Mouse (Mus musculus) midbrain, embryonic 16.5 days (tissue): ENCODE measurements at regions not wholly inside any gene's neighbourhood (a gene's known extent, or its start where the extent isn't known, plus 50 kb on each side); places are given as distances from the start of the nearest gene placed in this dataset.

Experiments
- ATAC-seq: fragments of 200-750 bp; cut with Nextera tagmentation; 2 replicates; pipeline ENCODE4 v1.8.0; 2017; ENCODE audit warnings: moderate TSS enrichment
- H3K27ac ChIP-seq: fragments of 300-500 bp; sonication (generic); 2 replicates; pipeline ENCODE4 v1.5.1; 2014; ENCODE audit warnings: mild to moderate bottlenecking, low read length, mixed read lengths
- H3K27me3 ChIP-seq: fragments of 300-500 bp; sonication (generic); 2 replicates; pipeline ENCODE4 v1.6.1; 2014; ENCODE audit warnings: low read depth, low read length, mixed read lengths; ENCODE audit not compliant: control insufficient read depth, insufficient read depth
- H3K36me3 ChIP-seq: fragments of 300-500 bp; sonication (generic); 2 replicates; pipeline ENCODE4 v1.6.1; 2014; ENCODE audit warnings: mild to moderate bottlenecking, low read length, moderate library complexity, mixed read lengths; ENCODE audit not compliant: control insufficient read depth, insufficient read depth
- H3K4me1 ChIP-seq: fragments of 300-500 bp; sonication (generic); 2 replicates; pipeline ENCODE4 v1.6.1; 2014; ENCODE audit warnings: mild to moderate bottlenecking, low read length, mixed read lengths; ENCODE audit not compliant: control insufficient read depth, insufficient read depth
- H3K4me2 ChIP-seq: fragments of 300-500 bp; sonication (generic); 2 replicates; pipeline ENCODE4 v1.6.1; 2014; ENCODE audit warnings: mild to moderate bottlenecking, low read length, mixed read lengths
- H3K4me3 ChIP-seq: fragments of 300-500 bp; sonication (generic); 2 replicates; pipeline ENCODE4 v1.5.1; 2014; ENCODE audit warnings: low read depth, mild to moderate bottlenecking, low read length, moderate library complexity, mixed read lengths
- H3K9ac ChIP-seq: fragments of 300-500 bp; sonication (generic); 2 replicates; pipeline ENCODE4 v1.6.1; 2014; ENCODE audit warnings: low read depth, low read length, mixed read lengths
- H3K9me3 ChIP-seq: fragments of 300-500 bp; sonication (generic); replicated peaks from 2 replicates; pipeline ENCODE4 v1.6.1; 2014; ENCODE audit warnings: mild to moderate bottlenecking, low read length, mixed read lengths; ENCODE audit not compliant: control insufficient read depth, poor library complexity, severe bottlenecking
- WGBS: fragments of 180-500 bp; shearing (Covaris S2); extraction: QIAGEN DNeasy Blood & Tissue Kit; methylation state at CpG from one replicate; pipeline ENCODE4 v1.1.7; 2014; 5-methylcytosine and 5-hydroxymethylcytosine counted together

DNA sequence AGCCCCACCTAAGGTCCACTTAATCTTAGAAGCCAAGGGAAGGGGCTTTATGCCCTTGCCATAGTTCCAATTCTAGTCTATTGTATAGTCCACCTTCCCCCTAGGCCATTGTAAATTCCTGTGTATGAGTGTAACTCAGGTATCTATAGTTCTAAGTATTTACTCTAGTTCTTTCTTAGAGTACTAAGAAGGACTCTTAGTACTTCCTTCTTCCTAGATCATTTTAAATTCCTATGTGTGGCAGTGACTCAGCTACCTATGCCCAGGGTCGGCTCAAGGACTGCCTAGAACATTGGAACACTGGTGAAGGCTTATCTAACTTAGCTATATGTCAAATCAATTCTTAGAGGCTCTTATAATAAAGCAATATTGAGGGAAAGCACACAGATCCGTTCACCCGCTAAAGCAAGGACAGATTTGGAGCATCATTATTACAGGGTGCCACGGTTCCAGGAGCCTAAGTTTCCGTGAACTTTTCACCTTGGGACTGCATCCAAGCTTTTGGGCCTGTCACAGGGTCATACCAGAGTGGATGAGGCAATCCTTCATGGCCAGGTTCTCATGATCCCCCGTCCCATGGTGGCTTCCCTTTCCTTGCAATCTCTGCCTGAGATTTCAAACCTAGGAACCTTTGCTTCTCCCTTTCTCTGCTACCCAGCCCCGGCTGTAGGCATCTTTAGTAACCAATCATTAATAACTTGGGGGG is 169.5 kb downstream of the 1190002N15Rik start:
- Histone ChIP-seq H3K36me3 (no peaks in the 10 kb centered on the region), H3K27ac (no peak overlapping the region), H3K4me2 (no peak overlapping the region), H3K4me3 (no peak overlapping the region), H3K9me3 (no peaks in the 10 kb centered on the region), H3K27me3 (no peaks in the 10 kb centered on the region), H3K9ac (no peak overlapping the region), H3K4me1 (no peaks in the 10 kb centered on the region)
- WGBS = 88% methylated on average over 7 of the region's 7 CpGs
- no peak for ATAC-seq

GRCm38 (mm10) chr9:94361877-94362697 is 175.8 kb downstream of the 1190002N15Rik start:
- no peak for ATAC-seq
- Histone ChIP-seq H3K4me1 (peaks cover 3% of the 10 kb centered on the region; the same call in 1 of the 2 replicates), H3K4me3 (no peak overlapping the region), H3K27ac (no peak overlapping the region), H3K27me3 (no peaks in the 10 kb centered on the region), H3K9me3 (no peaks in the 10 kb centered on the region), H3K9ac (no peak overlapping the region), H3K4me2 (no peak overlapping the region), H3K36me3 (no peaks in the 10 kb centered on the region)
- WGBS = 33% methylated on average over 7 of the region's 7 CpGs

- H3K4me1 ChIP-seq = peaks cover 3% of the 10 kb centered on the region; the same call in 1 of the 2 replicates
- H3K4me3 ChIP-seq = no peak overlapping the region
- no peak overlapping the region for H3K27ac ChIP-seq
- H3K4me2 ChIP-seq = no peak overlapping the region
- no peaks in the 10 kb centered on the region for H3K9me3 ChIP-seq
- no peak for ATAC-seq
- no peak overlapping the region for H3K9ac ChIP-seq
- no peaks in the 10 kb centered on the region for H3K27me3 ChIP-seq
- no peaks in the 10 kb centered on the region for H3K36me3 ChIP-seq
- WGBS = 95% methylated on average over 2 of the region's 2 CpGs
These were observed 176.9 kb downstream of the 1190002N15Rik start for GRCm38 (mm10) chr9:94361011-94361410.

DNA sequence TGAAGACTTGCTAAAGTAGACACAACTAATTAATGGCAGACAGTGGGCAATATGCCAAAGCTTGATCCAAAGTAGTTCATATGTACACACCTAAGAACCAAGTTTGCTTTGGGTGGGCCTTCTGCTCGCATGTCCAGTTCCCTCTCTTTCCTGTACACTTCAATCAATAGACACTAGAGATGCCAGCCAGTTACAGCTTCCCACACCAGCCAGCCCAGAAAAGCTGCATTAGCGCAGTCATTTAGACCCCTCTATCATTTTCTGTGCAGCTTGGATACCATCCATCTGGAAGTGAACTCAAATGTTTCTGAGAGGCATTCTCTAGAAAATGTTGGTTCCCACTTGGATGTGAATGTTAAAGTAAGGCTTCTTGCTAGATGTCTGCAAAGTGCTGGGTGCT is 179.7 kb downstream of the 1190002N15Rik start:
- Histone ChIP-seq H3K27ac (no peak overlapping the region), H3K4me2 (no peak overlapping the region), H3K4me1 (peaks cover 3% of the 10 kb centered on the region; the same call in 1 of the 2 replicates), H3K9ac (no peak overlapping the region), H3K4me3 (no peak overlapping the region), H3K9me3 (no peaks in the 10 kb centered on the region), H3K36me3 (no peaks in the 10 kb centered on the region), H3K27me3 (no peaks in the 10 kb centered on the region)
- WGBS = 80% methylated on average over 2 of the region's 2 CpGs
- no peak for ATAC-seq

DNA sequence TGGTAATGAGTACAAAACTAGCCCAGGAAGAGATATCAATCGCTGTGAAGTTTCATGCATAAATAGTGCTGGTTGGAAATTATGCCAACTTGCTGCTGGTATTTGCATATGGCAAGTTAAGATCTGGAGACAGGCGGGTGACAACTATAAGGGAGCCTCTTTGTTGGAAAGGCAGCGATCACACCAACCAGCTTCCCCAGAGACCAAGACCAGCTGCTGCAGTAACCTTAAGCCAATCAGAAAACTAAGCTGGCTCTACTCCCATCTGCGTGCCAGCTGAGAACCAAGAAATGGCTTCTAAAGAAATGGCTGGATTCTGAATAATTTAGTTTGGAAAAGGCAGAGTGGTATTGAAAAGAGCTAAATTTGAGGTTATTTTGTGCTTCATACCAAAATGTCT is 195.9 kb downstream of the 1190002N15Rik start:
- peak; percentile 42; the same call in 1 of the 2 replicates for ATAC-seq
- H3K27ac ChIP-seq = no peak overlapping the region
- H3K9ac ChIP-seq = no peak overlapping the region
- H3K9me3 ChIP-seq = no peaks in the 10 kb centered on the region
- WGBS = 38% methylated on average over 4 of the region's 4 CpGs
- H3K4me3 ChIP-seq = no peak overlapping the region
- no peaks in the 10 kb centered on the region for H3K36me3 ChIP-seq
- H3K27me3 ChIP-seq = no peaks in the 10 kb centered on the region
- no peaks in the 10 kb centered on the region for H3K4me1 ChIP-seq
- no peak overlapping the region for H3K4me2 ChIP-seq

DNA sequence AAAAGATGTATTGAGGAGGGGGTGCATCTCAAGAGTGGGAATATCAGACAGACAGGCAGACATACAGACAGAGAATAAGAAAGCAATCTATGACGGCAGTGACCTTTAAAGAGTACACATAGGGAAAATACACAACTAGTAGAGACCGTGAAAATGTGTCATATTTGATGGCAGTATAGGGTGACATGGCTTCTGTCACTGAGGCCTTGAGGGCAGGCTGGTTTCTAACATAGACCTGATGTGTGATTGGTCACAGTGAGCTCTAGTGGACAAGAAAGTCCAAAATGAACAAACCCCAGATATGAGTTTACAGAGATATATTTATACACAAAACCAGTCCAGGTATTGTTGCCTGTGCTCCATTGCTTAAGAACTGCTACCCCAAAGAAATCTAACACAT is 196.3 kb downstream of the 1190002N15Rik start:
- Histone ChIP-seq H3K9ac (no peak overlapping the region), H3K27ac (no peak overlapping the region), H3K9me3 (no peaks in the 10 kb centered on the region), H3K27me3 (no peaks in the 10 kb centered on the region), H3K4me2 (no peak overlapping the region), H3K4me3 (no peak overlapping the region), H3K36me3 (no peaks in the 10 kb centered on the region), H3K4me1 (no peaks in the 10 kb centered on the region)
- WGBS = 86% methylated on average over 2 of the region's 2 CpGs
- no peak for ATAC-seq

DNA sequence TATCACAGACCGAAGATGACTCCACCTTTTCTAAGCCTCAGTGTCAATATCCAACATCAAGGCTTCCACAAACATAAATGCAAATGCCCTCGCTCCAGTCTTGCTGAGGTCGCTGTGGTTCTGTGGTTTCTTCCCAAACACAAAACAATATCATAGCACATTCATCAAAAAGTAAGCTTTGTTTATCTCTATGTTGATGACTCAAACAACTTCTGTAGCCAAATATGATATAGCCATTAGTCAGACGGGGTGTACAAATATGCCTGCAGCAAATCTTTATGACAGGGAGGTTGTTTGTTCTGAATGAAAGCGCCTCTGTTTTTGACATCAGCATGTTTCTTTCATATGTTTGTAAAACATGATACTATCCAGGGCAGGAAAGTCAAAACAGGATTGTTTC is 204.4 kb downstream of the 1190002N15Rik start:
- H3K9me3 ChIP-seq = no peaks in the 10 kb centered on the region
- no peak overlapping the region for H3K27ac ChIP-seq
- H3K27me3 ChIP-seq = no peaks in the 10 kb centered on the region
- H3K9ac ChIP-seq = no peak overlapping the region
- no peak overlapping the region for H3K4me2 ChIP-seq
- no peak for ATAC-seq
- H3K36me3 ChIP-seq = no peaks in the 10 kb centered on the region
- H3K4me3 ChIP-seq = no peak overlapping the region
- 93% methylated on average over 5 of the region's 5 CpGs for WGBS
- H3K4me1 ChIP-seq = no peaks in the 10 kb centered on the region

DNA sequence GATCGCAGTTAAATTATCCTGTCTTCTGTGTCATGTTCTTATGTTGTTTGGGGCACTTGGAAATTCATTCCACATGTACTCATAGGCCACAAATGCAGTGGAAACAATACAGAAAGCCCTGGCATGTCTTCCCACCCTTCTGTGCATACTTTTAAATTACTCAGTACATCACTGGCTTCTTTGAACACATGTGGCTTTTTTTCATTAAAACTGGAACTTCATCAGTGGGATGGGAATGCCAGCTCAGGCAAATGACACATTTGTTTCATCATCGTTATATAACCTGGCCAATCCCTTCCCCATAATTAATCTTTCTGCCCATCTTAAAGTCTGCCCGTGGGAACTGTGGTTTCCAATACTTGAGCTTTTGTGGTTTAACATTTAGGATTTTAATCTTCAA is 214.9 kb downstream of the 1190002N15Rik start:
- Histone ChIP-seq H3K9me3 (no peaks in the 10 kb centered on the region), H3K9ac (no peak overlapping the region), H3K36me3 (no peaks in the 10 kb centered on the region), H3K4me3 (no peak overlapping the region), H3K27me3 (no peaks in the 10 kb centered on the region), H3K4me2 (no peak overlapping the region), H3K4me1 (no peaks in the 10 kb centered on the region), H3K27ac (no peak overlapping the region)
- 90% methylated on average over 3 of the region's 3 CpGs for WGBS
- no peak for ATAC-seq

DNA sequence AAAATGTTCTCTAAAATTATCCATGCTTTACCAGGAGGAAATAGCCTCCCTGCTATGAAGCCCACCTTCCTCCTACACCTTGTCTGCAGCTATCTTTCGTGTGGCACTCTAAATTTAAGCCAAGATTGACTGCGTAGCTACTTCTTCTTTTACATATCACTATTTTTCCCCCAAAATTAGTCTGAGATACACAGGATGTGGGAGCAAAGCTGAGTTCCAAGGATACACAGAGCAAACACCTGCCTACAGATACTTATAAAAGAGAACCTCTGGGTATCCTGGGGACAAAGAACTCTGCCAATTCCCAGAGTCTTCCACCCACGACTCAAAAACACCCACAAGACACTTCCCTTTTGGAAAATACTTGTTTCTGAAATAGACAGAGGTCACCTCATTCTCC is 235.3 kb downstream of the 1190002N15Rik start:
- H3K9me3 ChIP-seq = no peaks in the 10 kb centered on the region
- no peaks in the 10 kb centered on the region for H3K36me3 ChIP-seq
- 82% methylated on average over 3 of the region's 3 CpGs for WGBS
- H3K4me2 ChIP-seq = no peak overlapping the region
- no peaks in the 10 kb centered on the region for H3K27me3 ChIP-seq
- ATAC-seq = no peak
- no peak overlapping the region for H3K9ac ChIP-seq
- H3K27ac ChIP-seq = no peak overlapping the region
- H3K4me1 ChIP-seq = no peaks in the 10 kb centered on the region
- H3K4me3 ChIP-seq = no peak overlapping the region
